Mouse (Mus musculus) activated CD4-positive, CD25-positive, alpha-beta regulatory T cell, adult 9 weeks (primary cell): ENCODE results near the gene Grin2c. TPM values are rescaled to one million over a fixed set of nuclear protein-coding genes. Genes with fewer than 3 reads are reported as not detected.

ENCODE experiments used
- polyA plus RNA-seq: library from polyadenylated mRNA; unstranded; fragments of 100-300 nt; shearing (Covaris generic); gene quantifications from one replicate; pipeline ENCODE4 v1.2.1, GENCODE M21; 2017

The Grin2c gene
- not detected for polyA plus RNA-seq

DNA sequence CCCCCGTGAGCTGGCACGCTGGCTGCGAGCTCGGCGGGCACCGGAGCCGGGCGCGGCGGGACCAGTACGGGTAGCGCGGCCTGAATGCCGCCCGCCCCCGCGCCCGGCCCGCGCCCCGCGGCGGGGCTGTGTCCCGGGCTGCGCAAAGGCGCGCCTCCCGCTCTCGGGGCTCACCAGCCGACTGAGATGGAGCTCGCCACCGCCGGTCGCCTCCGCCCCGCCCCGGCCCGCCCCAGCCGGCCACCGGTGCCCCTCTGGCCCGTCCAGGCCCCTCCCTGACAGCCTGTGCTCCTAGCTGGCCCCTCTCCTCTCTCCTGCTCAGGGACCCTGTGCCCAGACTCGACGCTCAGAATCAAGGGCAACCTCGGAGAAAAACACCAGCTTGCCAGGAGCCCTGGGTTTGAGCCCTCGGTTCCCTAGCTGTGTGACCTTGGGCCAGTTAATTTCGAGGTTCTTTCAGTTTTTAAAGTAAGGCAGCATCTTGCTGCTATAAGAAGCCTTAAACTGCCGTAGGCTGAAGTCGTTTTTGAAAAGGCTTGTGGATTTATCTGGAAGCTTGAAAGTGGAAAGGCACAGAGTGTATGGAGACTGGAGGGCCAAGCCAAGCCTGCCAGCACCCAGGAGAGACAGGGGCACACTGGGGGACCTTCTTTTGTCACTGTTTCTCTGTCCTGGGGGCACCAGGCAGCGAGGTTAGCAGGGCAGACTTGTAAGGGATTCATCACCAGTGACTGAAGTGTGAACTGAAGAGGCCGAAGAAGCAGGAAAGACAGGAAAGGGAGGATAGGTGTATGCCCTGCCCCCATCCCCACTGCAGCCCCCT, at the start of gene Grin2c:
TSS of gene Grin2c (minus strand) at position 183 of the 823 bp plus-strand sequence.

DNA sequence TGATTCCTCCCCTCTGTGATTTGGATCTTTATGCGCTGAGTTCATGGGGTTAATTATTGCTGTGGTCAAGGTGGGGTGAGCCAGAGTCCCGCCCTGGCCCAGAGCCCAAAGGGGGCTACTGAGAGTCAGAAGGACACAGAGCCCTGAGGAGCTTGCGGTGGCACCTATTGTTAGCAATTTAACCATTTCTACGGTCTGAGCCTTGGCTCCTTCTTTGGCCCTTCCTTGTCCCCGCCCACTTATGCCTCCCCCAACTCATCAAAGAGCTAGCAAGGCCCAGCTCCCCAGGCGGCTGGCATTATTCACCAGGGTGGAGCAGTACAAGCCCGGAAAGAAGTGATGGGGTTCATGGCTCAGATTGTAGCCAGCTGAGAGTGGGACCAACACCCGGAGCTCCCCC, 39.8 kb upstream of the Grin2c start, which contains the start of gene Otop2:
TSS of gene Otop2 (plus strand) at position 301 of the 400 bp plus-strand sequence.

DNA sequence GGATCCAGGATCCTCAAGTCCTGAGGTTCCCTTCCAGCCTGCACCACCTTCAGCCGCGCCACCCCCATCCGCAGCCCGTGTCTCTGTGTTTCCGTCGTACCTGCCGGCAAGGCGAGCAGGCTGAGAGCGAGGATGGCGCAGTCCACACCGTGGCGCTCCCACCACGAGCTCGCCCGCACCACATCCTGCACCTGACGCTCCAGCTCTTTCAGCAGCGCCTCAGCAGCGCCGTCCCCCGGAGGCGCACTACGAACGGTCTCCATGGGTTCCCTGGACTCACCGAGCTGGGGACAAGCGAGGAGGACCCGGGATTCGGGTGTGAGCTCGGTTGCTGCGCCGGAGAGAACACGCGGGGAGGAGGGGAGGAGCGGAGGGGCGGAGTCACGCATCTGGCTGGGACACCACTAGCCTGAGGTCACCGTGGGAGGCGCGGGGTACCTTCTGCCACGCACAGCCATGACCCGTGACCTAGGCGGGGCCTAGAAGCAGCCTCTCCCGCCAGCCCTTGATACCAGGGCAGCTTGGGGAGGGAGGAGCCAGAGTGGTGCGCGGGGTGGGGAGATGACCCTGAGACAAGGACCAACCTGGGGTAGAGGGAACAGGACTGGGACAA, 30.3 kb upstream of the Grin2c start, which contains the start of gene Fads6:
TSS of gene Fads6 (minus strand) at position 450 of the 613 bp plus-strand sequence.

DNA sequence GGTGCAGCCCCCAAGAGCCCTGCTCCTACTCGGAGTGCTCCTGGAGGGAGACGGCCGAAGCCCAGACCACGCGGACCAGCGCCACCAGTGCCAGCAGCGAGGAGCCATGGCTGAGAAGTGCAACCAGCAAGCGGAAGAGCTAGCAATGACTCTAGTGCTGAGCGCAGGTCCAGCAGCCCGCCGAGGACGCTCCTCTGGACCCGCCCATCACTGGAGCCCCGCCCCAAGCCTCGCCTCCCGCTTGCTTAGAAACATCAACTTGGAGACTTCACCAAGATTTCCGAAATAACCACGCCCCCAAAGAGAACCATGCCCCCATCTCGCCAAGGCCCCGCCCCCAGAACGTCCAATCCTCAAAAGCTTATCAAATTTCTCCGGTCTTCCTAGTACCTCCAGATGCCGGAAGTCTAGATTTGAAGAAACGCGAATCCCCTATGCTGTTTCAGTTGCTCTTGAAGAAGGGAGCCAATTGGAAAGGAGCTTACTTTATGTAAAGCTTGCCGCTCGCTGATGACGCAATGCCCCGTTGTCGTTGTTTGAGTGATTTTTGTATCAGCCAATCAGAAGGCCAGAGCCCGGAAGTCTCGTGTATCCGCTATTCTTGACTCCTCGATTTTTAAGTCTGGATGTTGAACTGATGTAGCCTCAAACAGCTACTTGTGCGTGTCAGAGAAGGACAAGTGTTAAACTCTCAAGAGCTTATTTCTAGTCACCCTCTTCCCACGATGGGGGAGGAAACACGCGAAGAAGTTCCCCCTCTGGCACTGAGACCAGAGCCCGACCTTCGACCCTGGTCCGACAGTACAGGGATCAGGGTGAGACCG, 9.9 kb upstream of the Grin2c start, which contains the start of gene Fdxr:
TSS of gene Fdxr (minus strand) at position 271 of the 824 bp plus-strand sequence.

Other genes starting within 250 kb of the Grin2c start
- gene Cd300ld4, start 240.2 kb downstream of the Grin2c start, polyA plus RNA-seq: not detected
- not detected for gene Cd300ld5, start 229.5 kb downstream of the Grin2c start, polyA plus RNA-seq
- gene Cd300ld3, start 218.8 kb downstream of the Grin2c start, polyA plus RNA-seq: not detected
- gene Cd300e, start 205.1 kb downstream of the Grin2c start, polyA plus RNA-seq: 0.51 TPM
- gene Rab37, start 175.8 kb downstream of the Grin2c start, polyA plus RNA-seq: 198 TPM
- gene Cd300lf, start 133.3 kb downstream of the Grin2c start, polyA plus RNA-seq: 0.75 TPM
- gene Slc9a3r1, start 103.9 kb downstream of the Grin2c start, polyA plus RNA-seq: 578 TPM
- 18.5 TPM for gene Tmem104, start 79.8 kb downstream of the Grin2c start, polyA plus RNA-seq
- gene Nat9, start 79.4 kb downstream of the Grin2c start, polyA plus RNA-seq: 17.9 TPM
- 37.9 TPM for gene Fdxr, start 9.8 kb upstream of the Grin2c start, polyA plus RNA-seq
- gene Fads6, start 30.4 kb upstream of the Grin2c start, polyA plus RNA-seq: 1.2 TPM
- not detected for gene Otop2, start 39.9 kb upstream of the Grin2c start, polyA plus RNA-seq
- not detected for gene Ush1g, start 54.8 kb upstream of the Grin2c start, polyA plus RNA-seq
- gene Otop3, start 67.5 kb upstream of the Grin2c start, polyA plus RNA-seq: not detected
- 3.7 TPM for gene Hid1, start 100.5 kb upstream of the Grin2c start, polyA plus RNA-seq
- gene Cdr2l, start 114.7 kb upstream of the Grin2c start, polyA plus RNA-seq: not detected
- 163 TPM for gene Mrpl58, start 136.5 kb upstream of the Grin2c start, polyA plus RNA-seq
- gene Atp5h, start 152.7 kb upstream of the Grin2c start, polyA plus RNA-seq: 739 TPM
- 3.2 TPM for gene Kctd2, start 152.9 kb upstream of the Grin2c start, polyA plus RNA-seq
- gene Trim80, start 173.3 kb upstream of the Grin2c start, polyA plus RNA-seq: 0.13 TPM
- 6.2 TPM for gene Slc16a5, start 195.2 kb upstream of the Grin2c start, polyA plus RNA-seq
- gene Armc7, start 208.4 kb upstream of the Grin2c start, polyA plus RNA-seq: 90.8 TPM
- 379 TPM for gene Nt5c, start 224.6 kb upstream of the Grin2c start, polyA plus RNA-seq
- gene Jpt1, start 247.1 kb upstream of the Grin2c start, polyA plus RNA-seq: 580 TPM